Mouse (Mus musculus): Measurements from ENCODE around the gene Lce6a. TPM values are rescaled to one million over a fixed set of nuclear protein-coding genes. Genes with fewer than 3 reads are reported as not detected.

Lce6a gene
- polyA plus RNA-seq, 1 experiment = not detected

- Histone ChIP-seq H3K4me3 (replicated peaks; ENCODE audit: extremely low read depth, low read depth, low read length) (no peak overlapping the region), H3K4me1 (ENCODE audit: control insufficient read depth, insufficient read depth, low read length) (no peaks in the 10 kb centered on the region)
- WGBS = 46% methylated on average over 1 of the region's 1 CpGs
- TF ChIP-seq CTCF (IDR thresholded peaks at IDR 0.05; ENCODE audit: insufficient read depth, low read length) (no peak), POLR2A (IDR thresholded peaks at IDR 0.05; ENCODE audit: borderline replicate concordance, extremely low read depth, low read depth, low read length) (no peak)
- no peak for DNase-seq
Observed at GRCm38 (mm10) chr3:92600456-92600855, 21.0 kb downstream of the Lce6a start.

GRCm38 (mm10) chr3:92599973-92600372, 21.5 kb downstream of the Lce6a start:
- DNase-seq = no peak
- no peak for TF ChIP-seq CTCF (IDR thresholded peaks at IDR 0.05; ENCODE audit: insufficient read depth, low read length)
- no peak for TF ChIP-seq POLR2A (IDR thresholded peaks at IDR 0.05; ENCODE audit: borderline replicate concordance, extremely low read depth, low read depth, low read length)
- H3K4me1 ChIP-seq (ENCODE audit: control insufficient read depth, insufficient read depth, low read length) = no peaks in the 10 kb centered on the region
- H3K4me3 ChIP-seq (replicated peaks; ENCODE audit: extremely low read depth, low read depth, low read length) = no peak overlapping the region

- no peak for TF ChIP-seq CTCF (IDR thresholded peaks at IDR 0.05; ENCODE audit: insufficient read depth, low read length)
- no peak for TF ChIP-seq POLR2A (IDR thresholded peaks at IDR 0.05; ENCODE audit: borderline replicate concordance, extremely low read depth, low read depth, low read length)
Observed at GRCm38 (mm10) chr3:92598429-92598828, 23.0 kb downstream of the Lce6a start.

GRCm38 (mm10) chr3:92588858-92589257, 32.6 kb downstream of the Lce6a start, which contains the start of gene Smcp:
Gene Smcp, minus strand, starts transcription at chr3:92588997.
- 59% methylated on average over 1 of the region's 1 CpGs for WGBS
- no peak for TF ChIP-seq POLR2A (IDR thresholded peaks at IDR 0.05; ENCODE audit: borderline replicate concordance, extremely low read depth, low read depth, low read length)
- TF ChIP-seq CTCF (IDR thresholded peaks at IDR 0.05; ENCODE audit: insufficient read depth, low read length) = no peak
- Histone ChIP-seq H3K4me1 (ENCODE audit: control insufficient read depth, insufficient read depth, low read length) (no peaks in the 10 kb centered on the region), H3K4me3 (replicated peaks; ENCODE audit: extremely low read depth, low read depth, low read length) (no peak within 1 kb of the TSS)
- DNase-seq = no peak

More at GRCm38 (mm10) chr3:92598429-92598828, 23.0 kb downstream of the Lce6a start:
- no peak for DNase-seq
- 86% methylated on average over 2 of the region's 2 CpGs for WGBS
- no peak overlapping the region for H3K4me3 ChIP-seq (replicated peaks; ENCODE audit: extremely low read depth, low read depth, low read length)
- no peaks in the 10 kb centered on the region for H3K4me1 ChIP-seq (ENCODE audit: control insufficient read depth, insufficient read depth, low read length)

GRCm38 (mm10) chr3:92587190-92587589, 34.3 kb downstream of the Lce6a start:
- no peak for TF ChIP-seq POLR2A (IDR thresholded peaks at IDR 0.05; ENCODE audit: borderline replicate concordance, extremely low read depth, low read depth, low read length)
- Histone ChIP-seq H3K4me1 (ENCODE audit: control insufficient read depth, insufficient read depth, low read length) (no peaks in the 10 kb centered on the region), H3K4me3 (replicated peaks; ENCODE audit: extremely low read depth, low read depth, low read length) (no peak overlapping the region)
- DNase-seq = no peak
- WGBS = 71% methylated on average over 3 of the region's 3 CpGs

- DNase-seq = no peak
- Histone ChIP-seq H3K4me3 (replicated peaks; ENCODE audit: extremely low read depth, low read depth, low read length) (no peak overlapping the region), H3K4me1 (ENCODE audit: control insufficient read depth, insufficient read depth, low read length) (no peaks in the 10 kb centered on the region)
- TF ChIP-seq CTCF (IDR thresholded peaks at IDR 0.05; ENCODE audit: insufficient read depth, low read length) = no peak
- 47% methylated on average over 1 of the region's 1 CpGs for WGBS
Observed at GRCm38 (mm10) chr3:92585055-92585454, 36.4 kb downstream of the Lce6a start.

GRCm38 (mm10) chr3:92583164-92583826, 38.2 kb downstream of the Lce6a start:
- Histone ChIP-seq H3K4me3 (replicated peaks; ENCODE audit: extremely low read depth, low read depth, low read length) (no peak overlapping the region), H3K4me1 (ENCODE audit: control insufficient read depth, insufficient read depth, low read length) (no peaks in the 10 kb centered on the region)
- WGBS = 61% methylated on average over 3 of the region's 3 CpGs
- TF ChIP-seq POLR2A (IDR thresholded peaks at IDR 0.05; ENCODE audit: borderline replicate concordance, extremely low read depth, low read depth, low read length) (no peak), CTCF (IDR thresholded peaks at IDR 0.05; ENCODE audit: insufficient read depth, low read length) (no peak)
- no peak for DNase-seq

GRCm38 (mm10) chr3:92579508-92579907, 42.0 kb downstream of the Lce6a start:
- DNase-seq = no peak
- 61% methylated on average over 1 of the region's 1 CpGs for WGBS
- Histone ChIP-seq H3K4me3 (replicated peaks; ENCODE audit: extremely low read depth, low read depth, low read length) (no peak overlapping the region), H3K4me1 (ENCODE audit: control insufficient read depth, insufficient read depth, low read length) (no peaks in the 10 kb centered on the region)
- TF ChIP-seq CTCF (IDR thresholded peaks at IDR 0.05; ENCODE audit: insufficient read depth, low read length) (no peak), POLR2A (IDR thresholded peaks at IDR 0.05; ENCODE audit: borderline replicate concordance, extremely low read depth, low read depth, low read length) (no peak)

- no peak for TF ChIP-seq POLR2A (IDR thresholded peaks at IDR 0.05; ENCODE audit: borderline replicate concordance, extremely low read depth, low read depth, low read length)
- no peak for TF ChIP-seq CTCF (IDR thresholded peaks at IDR 0.05; ENCODE audit: insufficient read depth, low read length)
- 59% methylated on average over 4 of the region's 4 CpGs for WGBS
- no peak overlapping the region for H3K4me3 ChIP-seq (replicated peaks; ENCODE audit: extremely low read depth, low read depth, low read length)
- no peaks in the 10 kb centered on the region for H3K4me1 ChIP-seq (ENCODE audit: control insufficient read depth, insufficient read depth, low read length)
- DNase-seq = no peak
Observed at GRCm38 (mm10) chr3:92578652-92579413, 42.6 kb downstream of the Lce6a start.

Data from lung, adult 2 months (tissue).